In genomic region chr5:114563994-114564393, GRCm38 (mm10) we compare ENCODE assay signal across 16 mouse cellular contexts.
"Had no signal": no experiment of that assay in that cellular context is flagged by ENCODE, and none has a peak within 500 bp of the region (broad histone marks: within the 10 kb centered on the region; RNA-seq: fewer than 3 reads in every experiment).

No protein-coding gene starts in this region.

- H3K27ac ChIP-seq: neural tube, embryonic 13.5 days; neural tube, embryonic 15.5 days; stomach, postnatal 0 days had no signal

- H3K4me2 ChIP-seq: neural tube, embryonic 13.5 days; neural tube, embryonic 15.5 days; stomach, embryonic 15.5 days had no signal

- DNase-seq: retina, postnatal 1 day; right cerebral cortex, adult 18-20 months; right cerebral cortex, postnatal 14 days; right cerebral cortex, postnatal 25 days; right cerebral cortex, postnatal 4 days; spleen, adult 18-20 months; thymus, adult 18-20 months; thymus, adult 2 months; thymus, postnatal 14 days; thymus, postnatal 25 days; thymus, postnatal 36 days; thymus, postnatal 4 days had no signal

- H3K9ac ChIP-seq: neural tube, embryonic 13.5 days; neural tube, embryonic 15.5 days; stomach, embryonic 15.5 days had no signal

- H3K36me3 ChIP-seq: neural tube, embryonic 13.5 days; neural tube, embryonic 15.5 days; stomach, embryonic 15.5 days had no signal

- H3K27me3 ChIP-seq: neural tube, embryonic 13.5 days had no signal

- H3K9me3 ChIP-seq: neural tube, embryonic 15.5 days; stomach, embryonic 15.5 days had no signal

- H3K4me3 ChIP-seq: neural tube, embryonic 13.5 days; neural tube, embryonic 15.5 days; stomach, embryonic 15.5 days had no signal
